Mouse (Mus musculus) CH12.LX (cell line): ENCODE data around the gene Fubp3.
A peak's percentile ranks its signal among the peaks of the same experiment; 100 is the strongest.

Experiments used
- EP300 ChIP-seq: IDR thresholded peaks from 2 replicates; pipeline ENCODE4 v1.6.1; 2011; ENCODE audit warnings: low read length, improper control_type of control experiment
- MAX ChIP-seq: IDR thresholded peaks from 2 replicates; pipeline ENCODE4 v1.6.1; 2011; ENCODE audit warnings: low read length, improper control_type of control experiment
- MAZ ChIP-seq: IDR thresholded peaks from 2 replicates; pipeline ENCODE4 v1.6.1; 2012; ENCODE audit warnings: low read depth, mild to moderate bottlenecking, inconsistent platforms, low read length, improper control_type of control experiment, moderate library complexity
- NRF1 ChIP-seq: IDR thresholded peaks from 2 replicates; pipeline ENCODE4 v1.6.1; 2014; ENCODE audit warnings: low read depth, mild to moderate bottlenecking, inconsistent platforms, low read length, improper control_type of control experiment, moderate library complexity
- POLR2A ChIP-seq: IDR thresholded peaks from 2 replicates; pipeline ENCODE4 v1.6.1; 2011; ENCODE audit warnings: low read depth, mild to moderate bottlenecking, improper control_type of control experiment, low read length

- no peak; the same call in 1 of the 2 replicates for TF ChIP-seq EP300
- TF ChIP-seq MAX, result no peak
- TF ChIP-seq NRF1, result no peak
- TF ChIP-seq POLR2A, result no peak
- peak; percentile 72; the same call in 1 of the 2 replicates for TF ChIP-seq MAZ
Observed at GRCm38 (mm10) chr2:31612627-31613026, 40.2 kb downstream of the Fubp3 start.
